Mouse (Mus musculus) adrenal gland, adult 2 months (tissue): ENCODE data around the gene Spaca9. TPM values are rescaled to one million over a fixed set of nuclear protein-coding genes. Genes with fewer than 3 reads are reported as not detected.
A peak's percentile ranks its signal among the peaks of the same experiment; 100 is the strongest.

ENCODE experiments used
- DNase-seq: peaks from one replicate; pipeline ENCODE4 v3.0.0; 2021
- long read RNA-seq: library from polyadenylated mRNA; stranded (forward); transcript quantifications from one replicate; pipeline ENCODE4 v2.0.0, GENCODE M21; 2021
- polyA plus RNA-seq: library from polyadenylated mRNA; depleted of rRNA; stranded (reverse); fragments of >200 nt; gene quantifications from 2 replicates; pipeline ENCODE4 v1.2.3, GENCODE M21; 2012; rRNA removed
- total RNA-seq, 2 experiments: library from RNA; stranded (reverse); gene quantifications; 2 replicates each; pipeline ENCODE4 v1.2.3; 2021

The Spaca9 gene
- under 1 TPM in 1 of 2 experiments, not detected in 1; 0.92 TPM for total RNA-seq
- 0.84 TPM in 1 of 2 replicates, not detected in the other for polyA plus RNA-seq
- long read RNA-seq: 0 reads

DNA sequence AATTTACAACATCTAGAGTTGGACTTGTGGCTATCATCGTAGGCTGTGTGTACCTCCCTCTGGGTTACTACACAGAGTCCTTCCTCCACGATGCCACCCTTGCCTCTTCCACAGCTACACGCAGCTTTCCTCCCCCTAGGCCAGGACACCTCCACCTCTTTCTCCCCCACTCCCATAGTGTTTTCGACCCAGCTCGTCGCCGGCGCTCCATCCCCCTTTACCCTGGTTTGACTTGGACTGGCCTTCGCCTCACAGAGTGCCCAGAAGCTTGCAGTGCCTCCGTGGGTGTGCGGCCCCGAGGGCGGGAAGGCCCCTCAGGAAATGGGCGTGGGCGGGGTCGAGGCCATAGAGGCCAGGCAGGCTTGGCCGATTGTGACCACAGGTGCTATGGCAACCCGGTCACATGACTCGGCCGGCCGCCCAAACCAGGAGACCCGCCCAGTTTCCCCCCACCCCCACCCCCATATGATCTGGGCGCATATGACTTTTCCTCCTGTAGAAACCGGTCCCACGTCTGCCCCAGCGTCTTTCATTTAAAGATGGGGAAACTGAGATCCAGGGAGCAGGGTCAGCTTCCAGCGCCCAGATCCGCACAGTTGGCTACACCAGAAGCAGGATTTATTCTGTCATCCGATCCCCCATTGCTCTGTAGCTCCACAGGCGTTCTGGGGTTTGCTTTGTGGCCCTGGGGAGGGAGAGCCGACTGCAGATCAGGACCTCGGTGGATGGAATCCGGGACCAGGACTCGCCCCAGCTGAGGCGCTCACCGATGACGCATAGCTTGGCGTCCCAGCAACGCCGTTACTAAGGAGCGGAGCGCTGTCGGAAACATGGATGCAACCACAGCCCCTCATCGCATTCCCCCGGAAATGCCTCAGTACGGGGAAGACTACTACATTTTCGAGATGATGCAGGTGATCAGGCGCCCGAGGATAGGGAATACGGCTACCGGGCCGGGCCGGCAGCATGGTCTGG, at the start of gene Spaca9, which contains the start of gene Ak8:
Gene Spaca9, minus strand, starts transcription at position 367 of the 975 bp plus-strand sequence.
Gene Ak8, plus strand, starts transcription at position 804 of the 975 bp plus-strand sequence.
- peak; percentile 85 for DNase-seq

- peak; percentile 65 for DNase-seq
Measured at GRCm38 (mm10) chr2:28747705-28748104, 48.2 kb upstream of the Spaca9 start.

DNA sequence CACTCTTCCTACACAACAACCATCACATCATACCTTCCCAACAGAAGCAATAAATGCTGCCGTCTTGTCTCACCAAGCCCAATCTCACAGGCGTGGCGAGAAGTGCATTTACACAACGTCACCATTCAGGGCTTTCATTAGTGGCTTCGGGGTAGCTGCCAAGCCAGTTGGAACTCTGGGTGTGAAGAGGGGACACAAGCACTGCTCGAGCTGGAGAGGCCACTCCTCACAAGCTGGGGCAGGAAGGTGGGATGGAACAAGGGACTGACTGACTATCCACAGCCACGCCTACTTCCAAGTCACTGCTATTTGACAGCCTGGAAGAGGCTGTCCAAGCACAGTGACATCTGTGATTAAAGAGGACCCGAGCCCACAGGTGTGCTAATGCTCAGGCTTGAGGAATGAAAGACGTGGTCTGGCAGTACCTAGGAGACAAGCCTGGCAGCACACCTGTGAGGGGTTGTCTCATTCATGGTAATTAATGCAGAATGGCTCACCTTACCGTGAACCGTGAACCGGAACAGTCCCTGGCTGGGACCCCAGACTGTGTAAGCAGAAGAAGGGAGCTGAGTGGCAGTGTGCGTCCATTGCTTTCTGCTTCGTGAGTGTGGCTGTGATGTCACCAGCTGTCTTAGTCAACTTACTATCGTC, 47.3 kb upstream of the Spaca9 start:
- DNase-seq: no peak

DNA sequence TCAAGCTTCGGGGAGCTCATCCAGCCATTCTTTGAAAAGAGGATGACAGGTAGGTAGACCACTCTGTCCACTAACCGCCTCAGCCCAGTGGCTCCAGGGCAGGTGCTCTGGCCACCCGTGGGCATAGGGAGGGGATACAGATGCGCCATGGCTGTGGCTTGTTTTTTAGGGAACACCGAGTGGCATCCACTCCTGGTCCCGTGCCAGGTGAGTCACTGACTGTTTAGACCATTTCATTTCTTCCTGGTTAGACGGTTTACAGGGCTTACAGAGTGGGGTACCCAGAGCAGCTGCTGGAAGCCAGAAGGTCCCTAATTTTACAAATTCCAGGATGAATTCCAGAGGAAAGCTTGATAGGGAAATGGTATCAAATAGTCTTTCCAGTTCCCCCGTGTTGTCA, 43.2 kb upstream of the Spaca9 start:
- DNase-seq: peak; percentile 49

GRCm38 (mm10) chr2:28740159-28740558, 40.6 kb upstream of the Spaca9 start:
- DNase-seq: no peak

DNA sequence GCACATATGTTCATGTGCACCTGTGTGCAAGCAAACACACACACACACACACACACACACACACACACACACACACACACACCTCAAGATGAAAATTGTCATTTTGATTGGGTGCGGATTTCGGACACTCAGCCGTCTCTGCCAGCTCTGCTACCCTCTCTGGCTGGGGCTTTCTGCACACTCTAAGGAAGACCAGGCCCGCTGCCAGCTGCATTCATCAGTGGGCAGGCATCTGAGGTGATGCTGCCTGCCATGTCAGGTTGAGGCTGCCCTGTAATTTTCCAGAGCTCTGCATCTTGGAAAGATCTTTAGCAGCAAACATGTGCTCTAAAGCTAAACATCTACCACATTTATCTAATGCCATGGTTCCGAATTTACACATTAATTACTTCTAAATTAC, 37.6 kb upstream of the Spaca9 start:
- DNase-seq: peak; percentile 56

GRCm38 (mm10) chr2:28730676-28731075, 31.1 kb upstream of the Spaca9 start:
- no peak for DNase-seq

GRCm38 (mm10) chr2:28727786-28728404, 28.4 kb upstream of the Spaca9 start:
- no peak for DNase-seq

DNA sequence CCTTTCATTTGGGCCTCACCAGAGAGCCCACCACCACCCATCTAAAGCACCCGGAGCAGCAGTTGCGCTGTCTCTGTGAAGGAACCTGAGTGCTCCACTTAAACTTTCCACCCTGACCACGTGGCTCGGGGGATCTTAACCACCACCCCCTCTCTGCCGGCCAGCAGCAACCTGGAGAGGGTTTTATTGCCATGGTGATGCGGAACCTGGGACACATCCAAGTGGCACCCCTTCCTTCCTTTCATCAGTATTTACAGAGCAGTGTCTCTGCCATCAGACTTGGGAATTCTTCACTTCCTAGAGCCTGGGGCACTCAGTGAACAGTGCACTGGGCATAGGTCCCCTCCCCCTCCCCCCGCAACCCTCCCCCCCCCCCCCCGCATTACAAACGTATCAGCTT, 24.4 kb upstream of the Spaca9 start:
- no peak for DNase-seq

GRCm38 (mm10) chr2:28722419-28722818, 22.9 kb upstream of the Spaca9 start:
- DNase-seq: no peak

DNA sequence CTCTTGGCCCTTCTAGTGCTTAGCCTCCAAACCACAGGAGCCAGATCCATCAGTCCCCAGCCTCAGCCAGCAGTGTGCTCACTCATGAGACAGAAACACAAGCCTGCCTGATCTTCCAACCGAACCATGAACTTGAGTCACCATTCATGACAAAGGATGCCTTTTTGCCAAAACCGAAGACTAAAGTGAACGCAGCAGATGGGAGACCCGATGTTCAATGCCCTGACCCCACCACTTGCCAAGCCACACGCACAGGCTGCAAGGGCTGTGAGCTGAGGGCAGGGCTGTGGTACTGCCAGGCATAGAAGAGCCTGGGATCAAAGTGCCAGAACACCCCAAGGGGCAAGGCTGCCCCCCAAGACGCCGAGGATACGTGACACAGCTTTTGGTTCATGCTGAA, 13.5 kb upstream of the Spaca9 start:
- DNase-seq: no peak

- no peak for DNase-seq
Measured at GRCm38 (mm10) chr2:28706787-28707186, 7.3 kb upstream of the Spaca9 start.

DNA sequence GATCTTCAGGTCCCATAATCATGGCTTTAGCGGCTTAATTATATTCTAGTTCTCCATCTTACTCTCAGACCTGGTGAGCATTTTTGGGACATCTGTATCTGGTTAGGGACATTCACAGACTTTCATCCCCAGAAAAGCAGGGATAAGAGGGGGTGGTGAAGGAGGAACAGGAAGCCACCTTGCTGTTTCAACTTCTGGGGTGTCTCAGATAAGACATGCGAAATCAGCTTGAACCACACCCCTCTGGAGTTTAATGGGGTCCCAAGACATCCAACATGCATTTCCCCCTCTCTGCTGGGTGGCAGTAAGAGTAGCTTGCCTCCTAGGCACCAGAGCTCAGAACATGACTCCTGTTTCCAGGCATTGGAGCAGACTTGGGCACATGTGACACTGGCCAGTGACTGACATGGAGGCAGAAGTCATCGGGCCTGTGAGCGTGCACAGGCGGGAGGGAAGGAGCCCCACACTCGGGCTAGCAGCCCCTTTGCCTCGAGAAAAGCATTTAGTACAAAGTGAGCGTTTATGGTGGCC, 6.6 kb upstream of the Spaca9 start:
- no peak for DNase-seq

DNA sequence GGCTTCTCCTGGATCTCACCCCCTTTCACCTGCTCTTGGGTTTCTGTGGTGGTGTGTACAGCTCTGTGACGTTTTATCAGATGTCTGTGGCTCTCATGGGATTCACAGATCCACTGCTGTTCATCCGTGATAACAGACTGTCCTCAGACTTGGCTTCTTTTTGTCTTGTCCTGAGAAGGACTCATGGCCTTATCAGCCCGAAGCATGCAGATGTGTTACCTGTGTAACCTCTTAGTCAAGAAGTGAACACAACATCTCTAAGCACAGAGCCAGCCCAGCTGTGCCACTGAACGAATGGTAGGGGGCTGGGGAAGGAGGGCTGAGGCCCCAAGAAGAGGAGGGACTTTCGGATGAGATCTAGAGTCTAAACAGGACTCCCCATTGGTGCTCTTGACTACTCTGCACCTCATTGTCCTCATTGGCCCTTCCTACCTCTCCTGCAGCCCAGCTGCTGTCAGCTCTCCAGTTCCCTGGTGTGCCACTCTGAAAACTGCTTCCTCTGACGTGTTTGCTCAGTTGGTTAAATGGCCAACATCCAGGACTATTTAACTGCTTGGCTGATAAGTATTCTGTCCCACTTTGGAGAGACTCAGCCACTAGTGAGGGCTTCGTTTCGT, 2.2 kb upstream of the Spaca9 start:
- DNase-seq: no peak

DNA sequence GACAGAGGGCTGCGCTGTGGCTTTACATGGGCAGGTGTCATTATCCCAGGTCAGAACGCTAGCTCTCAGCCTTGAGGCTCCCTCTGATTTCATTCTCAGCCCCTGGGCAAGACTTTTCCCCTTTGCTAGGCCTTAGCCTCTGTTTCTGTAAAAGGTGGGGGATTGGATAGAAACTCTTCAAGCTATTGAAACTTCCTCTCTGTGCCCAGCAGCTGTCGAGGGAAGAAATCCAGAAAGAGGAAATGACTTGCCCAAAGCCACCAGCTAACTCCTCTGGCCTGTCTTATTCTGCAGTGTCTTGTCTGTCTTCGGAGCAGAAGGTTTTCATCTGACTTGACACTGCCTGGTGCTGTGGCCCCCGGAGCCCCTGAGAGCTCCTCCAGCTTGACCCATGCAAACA, 961 bp downstream of the Spaca9 start:
- DNase-seq: no peak

- no peak for DNase-seq
Measured at GRCm38 (mm10) chr2:28692692-28693091, 6.8 kb downstream of the Spaca9 start.

DNA sequence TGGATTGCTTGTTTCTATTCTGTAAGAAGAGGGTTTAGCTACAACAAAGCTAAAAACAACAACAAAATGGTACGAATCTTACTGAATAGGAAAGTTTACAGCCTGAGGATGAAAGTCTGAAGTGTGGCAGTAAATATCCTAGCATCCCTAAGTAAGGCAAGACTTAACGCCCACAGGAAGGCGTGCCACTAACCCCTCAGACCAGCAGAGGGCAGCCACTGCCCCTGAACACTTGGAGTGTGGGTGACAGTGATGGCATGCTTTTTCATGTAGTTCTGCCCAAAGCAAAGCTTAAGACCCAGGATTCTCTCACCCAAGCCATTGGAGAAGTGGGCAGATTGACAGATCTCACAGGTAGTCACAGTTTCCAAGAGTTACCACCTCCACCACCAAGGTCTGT, 11.1 kb downstream of the Spaca9 start:
- DNase-seq: peak; percentile 30

DNA sequence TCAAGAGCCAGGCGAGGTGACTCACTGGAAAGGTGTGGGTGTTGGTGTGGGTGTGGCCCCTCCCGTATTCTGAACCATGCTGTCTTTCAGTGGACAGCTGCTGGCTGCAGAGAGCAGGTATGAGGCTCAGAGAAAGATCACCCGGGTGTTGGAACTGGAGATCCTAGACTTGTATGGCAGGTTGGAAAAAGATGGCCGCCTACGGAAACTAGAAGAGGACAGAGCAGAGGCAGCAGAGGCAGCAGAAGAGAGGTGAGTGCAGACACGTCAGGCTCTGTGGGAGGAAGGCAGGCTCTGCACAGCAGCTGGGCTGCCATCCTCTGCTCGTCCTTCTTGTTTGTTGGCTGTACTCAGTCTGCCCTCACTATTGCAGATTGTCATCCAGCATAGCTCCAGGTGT, 13.6 kb downstream of the Spaca9 start:
- DNase-seq: no peak

- DNase-seq: peak; percentile 76
Measured at GRCm38 (mm10) chr2:28681718-28682117, 17.8 kb downstream of the Spaca9 start.

DNA sequence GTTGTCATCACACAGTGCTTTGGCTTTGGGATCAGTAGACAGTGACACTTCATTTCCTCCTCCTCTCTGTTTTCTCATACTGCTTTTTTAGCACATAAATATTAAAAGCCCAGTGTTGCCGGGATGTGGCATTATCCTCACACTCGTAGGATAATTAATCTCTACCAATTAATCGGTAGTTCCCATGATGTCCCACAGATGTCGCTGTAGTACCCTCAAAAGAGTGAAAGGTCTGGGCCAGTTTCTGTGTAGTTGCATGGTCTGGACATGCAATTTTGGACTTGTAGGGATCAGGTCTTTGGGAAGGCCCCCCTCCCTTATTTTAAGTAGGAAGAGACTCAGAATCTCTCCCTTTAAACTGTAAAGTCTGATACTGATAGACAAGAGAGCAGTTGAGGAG, 18.8 kb downstream of the Spaca9 start:
- peak; percentile 17 for DNase-seq

GRCm38 (mm10) chr2:28676005-28676404, 23.5 kb downstream of the Spaca9 start:
- DNase-seq: no peak

- DNase-seq: no peak
Measured at GRCm38 (mm10) chr2:28671438-28671837, 28.1 kb downstream of the Spaca9 start.
